Mouse (Mus musculus) B cell, adult 67 days (primary cell): ENCODE results near the gene Chsy1. TPM values are rescaled to one million over a fixed set of nuclear protein-coding genes. Genes with fewer than 3 reads are reported as not detected.

Experiments used
- total RNA-seq, 2 experiments: library from RNA; stranded (reverse); gene quantifications; 4 replicates each; pipeline ENCODE4 v1.2.4; 2023

Gene Chsy1
- total RNA-seq: 10 to 100 TPM; 78.6 to 82.5 TPM

DNA sequence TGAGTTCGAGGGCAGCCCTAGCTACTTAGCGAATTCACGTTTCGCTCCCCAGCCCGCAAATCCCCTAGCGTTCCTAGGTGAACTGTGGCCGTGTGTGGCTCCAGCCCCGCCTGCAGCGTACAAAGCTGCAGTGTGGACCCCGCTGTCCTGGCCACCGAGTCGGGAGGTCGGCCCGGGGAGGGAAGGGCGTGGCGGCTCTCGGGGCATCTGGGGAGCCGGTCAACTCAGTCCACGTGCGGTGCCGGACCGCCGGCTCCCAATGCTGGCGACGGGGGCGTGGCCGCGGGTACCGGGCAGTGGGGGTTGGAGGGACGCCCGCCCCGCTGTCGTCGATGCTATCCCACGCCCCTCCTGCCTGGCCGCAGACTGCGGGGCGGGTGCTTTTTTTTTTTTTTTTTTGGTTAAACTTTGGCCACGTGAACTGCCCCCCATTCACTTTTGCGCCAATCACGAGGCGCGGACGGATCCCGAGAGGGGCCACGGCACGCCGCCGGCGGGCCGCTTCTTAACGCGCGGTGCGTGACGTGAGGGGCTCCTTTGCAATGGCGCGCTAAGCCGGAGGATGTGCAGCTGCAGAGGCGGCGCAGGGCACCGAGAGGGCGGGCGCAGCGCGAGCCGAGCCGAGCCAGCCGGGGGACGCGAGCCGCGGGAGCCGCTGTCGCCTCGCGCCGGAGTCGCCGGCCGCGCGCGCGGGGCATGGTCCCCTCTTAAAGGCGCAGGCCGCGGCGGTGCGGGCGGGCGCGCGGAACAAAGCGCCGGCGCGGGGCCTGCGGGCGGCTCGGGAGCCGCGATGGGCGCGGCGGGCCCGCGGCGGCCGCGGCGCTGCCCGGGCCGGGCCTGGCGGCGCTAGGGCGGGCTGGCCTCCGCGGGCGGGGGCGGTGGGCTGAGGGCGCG, at the start of gene Chsy1:
Chsy1 (plus strand) TSS at position 555 of the 894 bp plus-strand sequence.

GRCm38 (mm10) chr7:66079364-66080230, 29.7 kb upstream of the Chsy1 start, which contains the start of gene Selenos:
Gene Selenos (plus strand): TSS chr7:66079649.

Other genes starting within 250 kb of the Chsy1 start
- gene Pcsk6, start 247.8 kb upstream of the Chsy1 start, total RNA-seq: not detected
- not detected for gene Gm45213, start 65.9 kb upstream of the Chsy1 start, total RNA-seq
- 10 to 100 TPM; 67.0 to 69.8 TPM for gene Snrpa1, start 50.5 kb upstream of the Chsy1 start, total RNA-seq
- gene Selenos, start 29.9 kb upstream of the Chsy1 start, total RNA-seq: 10 to 100 TPM; 58.7 to 61.8 TPM